Mouse (Mus musculus): ENCODE results near the gene Ptpn22.

Gene Ptpn22

GRCm38 (mm10) chr3:103857977-103858563, 1.5 kb upstream of the Ptpn22 start:
- DNase-seq (ENCODE audit: low spot score) = no peak

GRCm38 (mm10) chr3:103859851-103860391, 326 bp downstream of the Ptpn22 start:
- DNase-seq (ENCODE audit: low spot score) = no peak

GRCm38 (mm10) chr3:103862721-103863220, 3.2 kb downstream of the Ptpn22 start:
- DNase-seq (ENCODE audit: low spot score) = no peak

- DNase-seq (ENCODE audit: low spot score) = no peak
These were observed 4.6 kb downstream of the Ptpn22 start for GRCm38 (mm10) chr3:103864200-103864599.

- no peak for DNase-seq (ENCODE audit: low spot score)
These were observed 7.9 kb downstream of the Ptpn22 start for GRCm38 (mm10) chr3:103867424-103867971.

GRCm38 (mm10) chr3:103868008-103868407, 8.4 kb downstream of the Ptpn22 start:
- DNase-seq (ENCODE audit: low spot score) = no peak

GRCm38 (mm10) chr3:103872663-103873098, 13.1 kb downstream of the Ptpn22 start:
- no peak for DNase-seq (ENCODE audit: low spot score)

GRCm38 (mm10) chr3:103874329-103874728, 14.7 kb downstream of the Ptpn22 start:
- DNase-seq (ENCODE audit: low spot score) = no peak

- DNase-seq (ENCODE audit: low spot score) = no peak
These were observed 26.4 kb downstream of the Ptpn22 start for GRCm38 (mm10) chr3:103885946-103886345.

GRCm38 (mm10) chr3:103887581-103887980, 28.0 kb downstream of the Ptpn22 start:
- DNase-seq (ENCODE audit: low spot score) = peak; percentile 69

GRCm38 (mm10) chr3:103893374-103893773, 33.8 kb downstream of the Ptpn22 start:
- DNase-seq (ENCODE audit: low spot score) = no peak

GRCm38 (mm10) chr3:103904705-103905104, 45.1 kb downstream of the Ptpn22 start:
- DNase-seq (ENCODE audit: low spot score) = peak; percentile 25

- DNase-seq (ENCODE audit: low spot score) = no peak
These were observed 47.9 kb downstream of the Ptpn22 start for GRCm38 (mm10) chr3:103907335-103908030.

- DNase-seq (ENCODE audit: low spot score) = no peak
These were observed 49.2 kb downstream of the Ptpn22 start for GRCm38 (mm10) chr3:103908781-103909180.

- peak; percentile 60 for DNase-seq (ENCODE audit: low spot score)
These were observed 53.9 kb downstream of the Ptpn22 start for GRCm38 (mm10) chr3:103913451-103913961.

GRCm38 (mm10) chr3:103914010-103914669, 54.5 kb downstream of the Ptpn22 start, which contains the start of gene Rsbn1:
Rsbn1 (plus strand) TSS chr3:103914120.
- DNase-seq (ENCODE audit: low spot score) = peak; percentile 98

- DNase-seq (ENCODE audit: low spot score) = peak; percentile 67
These were observed 55.3 kb downstream of the Ptpn22 start for GRCm38 (mm10) chr3:103914732-103915508.

- DNase-seq (ENCODE audit: low spot score) = no peak
These were observed 55.9 kb downstream of the Ptpn22 start for GRCm38 (mm10) chr3:103915509-103915896.

GRCm38 (mm10) chr3:103916205-103916838, 56.7 kb downstream of the Ptpn22 start:
- DNase-seq (ENCODE audit: low spot score) = no peak

GRCm38 (mm10) chr3:103916839-103917237, 57.2 kb downstream of the Ptpn22 start:
- DNase-seq (ENCODE audit: low spot score) = no peak

- no peak for DNase-seq (ENCODE audit: low spot score)
These were observed 60.5 kb downstream of the Ptpn22 start for GRCm38 (mm10) chr3:103920094-103920493.
